Mouse (Mus musculus): ENCODE measurements around the gene Pwwp2b. TPM values are rescaled to one million over a fixed set of nuclear protein-coding genes. Genes with fewer than 3 reads are reported as not detected.

Pwwp2b gene
- polyA plus RNA-seq (2015; fragmentation: Nextera tagmentation; extraction: Ambion mirVana) = 9.4 and 10.2 TPM in 2 replicates

- no peaks in the 10 kb centered on the region for H3K27me3 ChIP-seq (ENCODE audit: insufficient read depth, low read length)
- TF ChIP-seq CTCF (IDR thresholded peaks at IDR 0.05; ENCODE audit: low read depth) = no peak
- peak within 1 kb of the TSS; percentile 84 for H3K27ac ChIP-seq
- H3K36me3 ChIP-seq (ENCODE audit: insufficient read depth, low read length) = no peaks in the 10 kb centered on the region
- peak within 1 kb of the TSS; percentile 70 for H3K9ac ChIP-seq (ENCODE audit: low read depth, low read length)
- peak within 1 kb of the TSS; percentile 91 for H3K4me2 ChIP-seq (ENCODE audit: low read length)
- no peaks in the 10 kb centered on the region for H3K9me3 ChIP-seq (replicated peaks; ENCODE audit: low read length)
- DNase-seq (ENCODE audit: low spot score) (peak; percentile 66), ATAC-seq (replicated peaks; ENCODE audit: low FRiP score, low read depth) (peak; percentile 81)
- WGBS = under 1% methylated on average over 69 of the region's 72 CpGs
- H3K4me1 ChIP-seq (replicated peaks; ENCODE audit: insufficient read depth, low read length) = peaks cover 38% of the 10 kb centered on the region
- peak within 1 kb of the TSS; percentile 66 for H3K4me3 ChIP-seq (replicated peaks; ENCODE audit: low read depth, low read length)
Measured at GRCm38 (mm10) chr7:139247881-139248614, at the start of gene Pwwp2b. Pwwp2b (plus strand) TSS chr7:139248482.

GRCm38 (mm10) chr7:139200108-139200507 is 48.2 kb upstream of the Pwwp2b start:
- 21% methylated on average over 7 of the region's 7 CpGs for WGBS
- Histone ChIP-seq H3K4me3 (replicated peaks; ENCODE audit: low read depth, low read length) (no peak overlapping the region), H3K9ac (ENCODE audit: low read depth, low read length) (no peak overlapping the region), H3K27me3 (ENCODE audit: insufficient read depth, low read length) (peaks cover 6% of the 10 kb centered on the region; the same call in 1 of the 2 replicates), H3K27ac (no peak overlapping the region), H3K36me3 (ENCODE audit: insufficient read depth, low read length) (no peaks in the 10 kb centered on the region), H3K9me3 (replicated peaks; ENCODE audit: low read length) (no peaks in the 10 kb centered on the region), H3K4me2 (ENCODE audit: low read length) (no peak overlapping the region), H3K4me1 (replicated peaks; ENCODE audit: insufficient read depth, low read length) (no peaks in the 10 kb centered on the region)
- TF ChIP-seq CTCF (IDR thresholded peaks at IDR 0.05; ENCODE audit: low read depth) = peak; percentile 91
- ATAC-seq (replicated peaks; ENCODE audit: low FRiP score, low read depth) (no peak; the same call in 1 of the 2 replicates), DNase-seq (ENCODE audit: low spot score) (peak; percentile 91)

GRCm38 (mm10) chr7:139201209-139201608 is 47.1 kb upstream of the Pwwp2b start:
- no peak for ATAC-seq (replicated peaks; ENCODE audit: low FRiP score, low read depth)
- TF ChIP-seq CTCF (IDR thresholded peaks at IDR 0.05; ENCODE audit: low read depth) = no peak
- H3K4me1 ChIP-seq (replicated peaks; ENCODE audit: insufficient read depth, low read length) = no peaks in the 10 kb centered on the region
- no peak overlapping the region for H3K9ac ChIP-seq (ENCODE audit: low read depth, low read length)
- no peak overlapping the region for H3K4me2 ChIP-seq (ENCODE audit: low read length)
- 42% methylated on average over 6 of the region's 6 CpGs for WGBS
- H3K36me3 ChIP-seq (ENCODE audit: insufficient read depth, low read length) = no peaks in the 10 kb centered on the region
- H3K27ac ChIP-seq = no peak overlapping the region
- H3K4me3 ChIP-seq (replicated peaks; ENCODE audit: low read depth, low read length) = no peak overlapping the region
- no peaks in the 10 kb centered on the region for H3K9me3 ChIP-seq (replicated peaks; ENCODE audit: low read length)
- no peak for DNase-seq (ENCODE audit: low spot score)
- peaks cover 6% of the 10 kb centered on the region; the same call in 1 of the 2 replicates for H3K27me3 ChIP-seq (ENCODE audit: insufficient read depth, low read length)

- DNase-seq (ENCODE audit: low spot score) (peak; percentile 91), ATAC-seq (replicated peaks; ENCODE audit: low FRiP score, low read depth) (no peak)
- 11% methylated on average over 7 of the region's 7 CpGs for WGBS
- no peak overlapping the region for H3K9ac ChIP-seq (ENCODE audit: low read depth, low read length)
- TF ChIP-seq CTCF (IDR thresholded peaks at IDR 0.05; ENCODE audit: low read depth) = peak; percentile 98
- no peaks in the 10 kb centered on the region for H3K36me3 ChIP-seq (ENCODE audit: insufficient read depth, low read length)
- H3K27ac ChIP-seq = no peak overlapping the region
- H3K4me3 ChIP-seq (replicated peaks; ENCODE audit: low read depth, low read length) = no peak overlapping the region
- no peaks in the 10 kb centered on the region for H3K9me3 ChIP-seq (replicated peaks; ENCODE audit: low read length)
- no peak overlapping the region for H3K4me2 ChIP-seq (ENCODE audit: low read length)
- H3K27me3 ChIP-seq (ENCODE audit: insufficient read depth, low read length) = no peaks in the 10 kb centered on the region
- no peaks in the 10 kb centered on the region for H3K4me1 ChIP-seq (replicated peaks; ENCODE audit: insufficient read depth, low read length)
Measured at GRCm38 (mm10) chr7:139208023-139208772, 40.1 kb upstream of the Pwwp2b start.

- ATAC-seq (replicated peaks; ENCODE audit: low FRiP score, low read depth) = no peak
- H3K9ac ChIP-seq (ENCODE audit: low read depth, low read length) = no peak overlapping the region
- peak; percentile 17 for DNase-seq (ENCODE audit: low spot score)
Measured at GRCm38 (mm10) chr7:139208773-139209095, 39.5 kb upstream of the Pwwp2b start.

GRCm38 (mm10) chr7:139211761-139212160 is 36.5 kb upstream of the Pwwp2b start:
- Histone ChIP-seq H3K4me1 (replicated peaks; ENCODE audit: insufficient read depth, low read length) (no peaks in the 10 kb centered on the region), H3K9me3 (replicated peaks; ENCODE audit: low read length) (no peaks in the 10 kb centered on the region), H3K27ac (no peak overlapping the region), H3K4me3 (replicated peaks; ENCODE audit: low read depth, low read length) (no peak overlapping the region), H3K4me2 (ENCODE audit: low read length) (no peak overlapping the region), H3K27me3 (ENCODE audit: insufficient read depth, low read length) (no peaks in the 10 kb centered on the region), H3K36me3 (ENCODE audit: insufficient read depth, low read length) (no peaks in the 10 kb centered on the region), H3K9ac (ENCODE audit: low read depth, low read length) (no peak overlapping the region)
- WGBS = 81% methylated on average over 6 of the region's 6 CpGs
- ATAC-seq (replicated peaks; ENCODE audit: low FRiP score, low read depth) (no peak), DNase-seq (ENCODE audit: low spot score) (no peak)
- no peak for TF ChIP-seq CTCF (IDR thresholded peaks at IDR 0.05; ENCODE audit: low read depth)

More at GRCm38 (mm10) chr7:139208773-139209095, 39.5 kb upstream of the Pwwp2b start:
- Histone ChIP-seq H3K27ac (no peak overlapping the region), H3K4me1 (replicated peaks; ENCODE audit: insufficient read depth, low read length) (no peaks in the 10 kb centered on the region), H3K27me3 (ENCODE audit: insufficient read depth, low read length) (no peaks in the 10 kb centered on the region), H3K4me2 (ENCODE audit: low read length) (no peak overlapping the region), H3K4me3 (replicated peaks; ENCODE audit: low read depth, low read length) (no peak overlapping the region), H3K36me3 (ENCODE audit: insufficient read depth, low read length) (no peaks in the 10 kb centered on the region), H3K9me3 (replicated peaks; ENCODE audit: low read length) (no peaks in the 10 kb centered on the region)
- WGBS = 47% methylated on average over 4 of the region's 4 CpGs
- no peak for TF ChIP-seq CTCF (IDR thresholded peaks at IDR 0.05; ENCODE audit: low read depth)

Measured in kidney, postnatal 0 days (tissue).